Mouse (Mus musculus): Measurements from ENCODE around the gene Fcho1.

The Fcho1 gene

GRCm38 (mm10) chr8:71660325-71661120, 65.0 kb downstream of the Fcho1 start:
- DNase-seq (ENCODE audit: low spot score in 2 of 2) = peak; percentile 75 to 91

- no peak for DNase-seq (ENCODE audit: low spot score in 2 of 2)
Measured at GRCm38 (mm10) chr8:71659751-71660150, 65.8 kb downstream of the Fcho1 start.

- DNase-seq (ENCODE audit: low spot score in 2 of 2) = no peak
Measured at GRCm38 (mm10) chr8:71658515-71659049, 66.9 kb downstream of the Fcho1 start.

Data from frontal cortex, postnatal 36 days (tissue).